Mouse (Mus musculus) myocyte (in vitro differentiated cells): ENCODE measurements around the gene Tlr4. TPM values are rescaled to one million over a fixed set of nuclear protein-coding genes. Genes with fewer than 3 reads are reported as not detected.
A peak's percentile ranks its signal among the peaks of the same experiment; 100 is the strongest.

Source experiments
- H3K27me3 ChIP-seq: one replicate; pipeline ENCODE4 v1.6.1; 2011; ENCODE audit not compliant: control insufficient read depth, insufficient read depth, insufficient read length
- H3K36me3 ChIP-seq: one replicate; pipeline ENCODE4 v1.6.1; 2011; ENCODE audit not compliant: control insufficient read depth, insufficient read depth
- H3K4me2 ChIP-seq: one replicate; pipeline ENCODE4 v1.6.1; 2011; ENCODE audit warnings: low read depth, control low read depth
- H3K4me3 ChIP-seq: one replicate; pipeline ENCODE4 v1.5.1; 2011; ENCODE audit warnings: mild to moderate bottlenecking, control low read depth, moderate library complexity
- H3K79me2 ChIP-seq: one replicate; pipeline ENCODE4 v1.6.1; 2011; ENCODE audit not compliant: control insufficient read depth, insufficient read depth
- H3ac ChIP-seq: one replicate; pipeline ENCODE4 v1.6.1; 2011; ENCODE audit not compliant: control insufficient read depth, insufficient read length
- CEBPB ChIP-seq: IDR thresholded peaks from 2 replicates; pipeline ENCODE4 v1.6.1; 2011; ENCODE audit warnings: mild to moderate bottlenecking, moderate library complexity; ENCODE audit not compliant: poor library complexity, insufficient read depth, severe bottlenecking
- E2F4 ChIP-seq: IDR thresholded peaks from one replicate; pipeline ENCODE4 v1.6.1; 2011; ENCODE audit warnings: mild to moderate bottlenecking, control low read depth, moderate library complexity; ENCODE audit not compliant: insufficient read depth
- MAX ChIP-seq: IDR thresholded peaks from one replicate; pipeline ENCODE4 v1.6.1; 2011; ENCODE audit warnings: low read depth, mild to moderate bottlenecking, control low read depth
- MYOD1 ChIP-seq, 3 experiments: IDR thresholded peaks; one replicate each; pipeline ENCODE4 v1.6.1; 2011; ENCODE audit warnings: control low read depth in 2 of 3, low read depth in 2 of 3, mild to moderate bottlenecking in 2 of 3, moderate library complexity in 1 of 3; ENCODE audit not compliant: insufficient read length in 2 of 3, control insufficient read depth in 1 of 3
- MYOG ChIP-seq, 3 experiments: IDR thresholded peaks; one replicate each; pipeline ENCODE4 v1.6.1; 2011; ENCODE audit warnings: control low read depth in 2 of 3, low read depth in 2 of 3, mild to moderate bottlenecking in 2 of 3; ENCODE audit not compliant: insufficient read length in 2 of 3, control insufficient read depth in 1 of 3, insufficient read depth in 1 of 3
- POLR2A ChIP-seq: IDR thresholded peaks from one replicate; pipeline ENCODE4 v1.6.1; 2011; ENCODE audit warnings: low read depth, mild to moderate bottlenecking, control low read depth, moderate library complexity; ENCODE audit not compliant: insufficient read length
- POLR2AphosphoS2 ChIP-seq: IDR thresholded peaks from one replicate; pipeline ENCODE4 v1.6.1; 2011; ENCODE audit warnings: low read depth, control low read depth; ENCODE audit not compliant: insufficient read length
- REST ChIP-seq: IDR thresholded peaks from one replicate; pipeline ENCODE4 v1.6.1; 2011; ENCODE audit warnings: mild to moderate bottlenecking, control low read depth, moderate library complexity; ENCODE audit not compliant: insufficient read depth, insufficient read length
- SRF ChIP-seq: IDR thresholded peaks from one replicate; pipeline ENCODE4 v1.6.1; 2011; ENCODE audit warnings: low read depth; ENCODE audit not compliant: control insufficient read depth, insufficient read length
- TCF12 ChIP-seq: IDR thresholded peaks from one replicate; pipeline ENCODE4 v1.6.1; 2011; ENCODE audit warnings: mild to moderate bottlenecking, control low read depth; ENCODE audit not compliant: poor library complexity, insufficient read depth, severe bottlenecking
- TCF3 ChIP-seq: IDR thresholded peaks from one replicate; pipeline ENCODE4 v1.6.1; 2011; ENCODE audit warnings: low read depth, control low read depth; ENCODE audit not compliant: insufficient read length
- USF1 ChIP-seq: IDR thresholded peaks from one replicate; pipeline ENCODE4 v1.6.1; 2011; ENCODE audit warnings: low read depth, mild to moderate bottlenecking, control low read depth, moderate library complexity
- polyA plus RNA-seq: library from polyadenylated mRNA; unstranded; fragments of >200 nt; fragmentation: generic; extraction: Trizol; gene quantifications from one replicate; pipeline ENCODE4 v1.2.1, GENCODE M21; 2012; ENCODE audit warnings: missing spikeins

The Tlr4 gene
- polyA plus RNA-seq, 1 experiment, result 5.1 TPM

- Histone ChIP-seq H3ac (no peak overlapping the region), H3K4me2 (no peak overlapping the region), H3K27me3 (no peaks in the 10 kb centered on the region), H3K4me3 (no peak overlapping the region), H3K36me3 (no peaks in the 10 kb centered on the region), H3K79me2 (no peaks in the 10 kb centered on the region)
- TF ChIP-seq POLR2A, result no peak
- peak in 2 of 3 experiments; percentile 37 to 55 for TF ChIP-seq MYOG (IDR thresholded peaks at IDR 0.05; ENCODE audit: control insufficient read depth in 1 of 3, insufficient read depth in 1 of 3, insufficient read length in 2 of 3, low read depth in 2 of 3)
- peak in 2 of 3 experiments; percentile 23 to 30 for TF ChIP-seq MYOD1 (IDR thresholded peaks at IDR 0.05; ENCODE audit: control insufficient read depth in 1 of 3, insufficient read length in 2 of 3, low read depth in 2 of 3)
Measured at GRCm38 (mm10) chr4:66881496-66881895, 54.1 kb downstream of the Tlr4 start.

- TF ChIP-seq MYOG (IDR thresholded peaks at IDR 0.05; ENCODE audit: control insufficient read depth in 1 of 3, insufficient read depth in 1 of 3, insufficient read length in 2 of 3, low read depth in 2 of 3) (no peak), POLR2AphosphoS2 (no peak), MAX (no peak), MYOD1 (IDR thresholded peaks at IDR 0.05; ENCODE audit: control insufficient read depth in 1 of 3, insufficient read length in 2 of 3, low read depth in 2 of 3) (no peak), CEBPB (no peak), USF1 (no peak), E2F4 (no peak), REST (no peak), TCF12 (no peak), TCF3 (no peak), POLR2A (no peak), SRF (no peak)
- H3K4me2 ChIP-seq, result no peak overlapping the region
- H3K79me2 ChIP-seq, result no peaks in the 10 kb centered on the region
- no peaks in the 10 kb centered on the region for H3K36me3 ChIP-seq
- no peak overlapping the region for H3K4me3 ChIP-seq
- H3K27me3 ChIP-seq, result no peaks in the 10 kb centered on the region
- H3ac ChIP-seq, result no peak overlapping the region
Measured at GRCm38 (mm10) chr4:66883264-66883663, 55.9 kb downstream of the Tlr4 start.

GRCm38 (mm10) chr4:66894547-66894946 lies 67.2 kb downstream of the Tlr4 start:
- no peak overlapping the region for H3ac ChIP-seq
- no peak overlapping the region for H3K4me2 ChIP-seq
- no peaks in the 10 kb centered on the region for H3K36me3 ChIP-seq
- H3K4me3 ChIP-seq, result no peak overlapping the region
- TF ChIP-seq POLR2A (no peak), MYOG (IDR thresholded peaks at IDR 0.05; ENCODE audit: control insufficient read depth in 1 of 3, insufficient read depth in 1 of 3, insufficient read length in 2 of 3, low read depth in 2 of 3) (peak in 1 of 3 experiments; percentile 48)
- H3K79me2 ChIP-seq, result no peaks in the 10 kb centered on the region
- no peaks in the 10 kb centered on the region for H3K27me3 ChIP-seq

- Histone ChIP-seq H3ac (no peak overlapping the region), H3K79me2 (no peaks in the 10 kb centered on the region), H3K4me3 (no peak overlapping the region), H3K27me3 (no peaks in the 10 kb centered on the region), H3K4me2 (no peak overlapping the region), H3K36me3 (no peaks in the 10 kb centered on the region)
- TF ChIP-seq POLR2A (no peak), MYOG (IDR thresholded peaks at IDR 0.05; ENCODE audit: control insufficient read depth in 1 of 3, insufficient read depth in 1 of 3, insufficient read length in 2 of 3, low read depth in 2 of 3) (no peak), USF1 (no peak), REST (no peak), POLR2AphosphoS2 (no peak), E2F4 (no peak), TCF12 (no peak), MAX (no peak), MYOD1 (IDR thresholded peaks at IDR 0.05; ENCODE audit: control insufficient read depth in 1 of 3, insufficient read length in 2 of 3, low read depth in 2 of 3) (no peak), TCF3 (no peak), SRF (no peak), CEBPB (no peak)
Measured at GRCm38 (mm10) chr4:66894981-66895380, 67.6 kb downstream of the Tlr4 start.

GRCm38 (mm10) chr4:66900126-66900525 lies 72.7 kb downstream of the Tlr4 start:
- Histone ChIP-seq H3K36me3 (no peaks in the 10 kb centered on the region), H3K4me3 (no peak overlapping the region), H3K27me3 (no peaks in the 10 kb centered on the region), H3K4me2 (no peak overlapping the region), H3K79me2 (no peaks in the 10 kb centered on the region), H3ac (no peak overlapping the region)
- TF ChIP-seq MYOG (IDR thresholded peaks at IDR 0.05; ENCODE audit: control insufficient read depth in 1 of 3, insufficient read depth in 1 of 3, insufficient read length in 2 of 3, low read depth in 2 of 3) (peak in 1 of 3 experiments; percentile 17), USF1 (no peak)

GRCm38 (mm10) chr4:66901498-66901897 lies 74.1 kb downstream of the Tlr4 start:
- Histone ChIP-seq H3K4me3 (no peak overlapping the region), H3ac (no peak overlapping the region), H3K4me2 (no peak overlapping the region), H3K79me2 (no peaks in the 10 kb centered on the region), H3K36me3 (no peaks in the 10 kb centered on the region), H3K27me3 (no peaks in the 10 kb centered on the region)
- TF ChIP-seq MAX (no peak), SRF (no peak), USF1 (no peak), REST (no peak), TCF12 (no peak), MYOG (IDR thresholded peaks at IDR 0.05; ENCODE audit: control insufficient read depth in 1 of 3, insufficient read depth in 1 of 3, insufficient read length in 2 of 3, low read depth in 2 of 3) (no peak), TCF3 (no peak), E2F4 (no peak), CEBPB (no peak), POLR2AphosphoS2 (no peak), MYOD1 (IDR thresholded peaks at IDR 0.05; ENCODE audit: control insufficient read depth in 1 of 3, insufficient read length in 2 of 3, low read depth in 2 of 3) (no peak), POLR2A (no peak)
